Mouse (Mus musculus) CH12.LX (cell line): Measurements from ENCODE around the gene Il17rc. TPM values are rescaled to one million over a fixed set of nuclear protein-coding genes. Genes with fewer than 3 reads are reported as not detected.

Experiments
- DNase-seq: peaks from one replicate; pipeline ENCODE4 v3.0.0-alpha.2; 2013; ENCODE audit errors: extremely low read depth
- H3K27ac ChIP-seq: 2 replicates; pipeline ENCODE4 v1.5.1; 2012; ENCODE audit warnings: low read depth, mild to moderate bottlenecking, control low read depth, moderate library complexity; ENCODE audit not compliant: insufficient read depth
- H3K27me3 ChIP-seq: replicated peaks from 2 replicates; pipeline ENCODE3; 2012; ENCODE audit warnings: inconsistent platforms
- H3K36me3 ChIP-seq, 2 experiments: replicated peaks in 1 of 2; 2 replicates each; pipeline versions ENCODE3 to v1.6.1; 2012; ENCODE audit warnings: inconsistent platforms in 1 of 2, low read length in 1 of 2, mild to moderate bottlenecking in 1 of 2, mixed read lengths in 1 of 2, moderate library complexity in 1 of 2; ENCODE audit not compliant: control insufficient read depth in 1 of 2, insufficient read depth in 1 of 2
- H3K4me1 ChIP-seq, 2 experiments: 2 replicates each; pipeline ENCODE4 v1.6.1; 2012; ENCODE audit warnings: inconsistent platforms in 1 of 2, moderate library complexity in 1 of 2; ENCODE audit not compliant: insufficient read depth in 2 of 2, control insufficient read depth in 1 of 2
- H3K4me2 ChIP-seq: 2 replicates; pipeline ENCODE4 v1.6.1; 2012; ENCODE audit warnings: low read depth, mild to moderate bottlenecking, control low read depth; ENCODE audit not compliant: poor library complexity, insufficient read depth, severe bottlenecking
- H3K4me3 ChIP-seq, 3 experiments: fragments of 150-350 bp in 1 of 3; sonication (generic) in 1 of 3; replicated peaks in 1 of 3; 2 replicates each; pipeline versions ENCODE3 to v1.5.1; 2011 to 2012; ENCODE audit warnings: low read depth in 2 of 3, low read length in 2 of 3, mild to moderate bottlenecking in 2 of 3, moderate library complexity in 2 of 3, control low read depth in 1 of 3, improper control_type of control experiment in 1 of 3, inconsistent platforms in 1 of 3, mixed read lengths in 1 of 3; ENCODE audit not compliant: poor library complexity in 1 of 3
- H3K79me2 ChIP-seq: replicated peaks from 2 replicates; pipeline ENCODE4 v1.6.1; 2012; ENCODE audit warnings: mild to moderate bottlenecking, moderate library complexity; ENCODE audit not compliant: control insufficient read depth, poor library complexity, insufficient read depth, severe bottlenecking; ENCODE audit errors: extremely low read depth
- H3K9ac ChIP-seq: 2 replicates; pipeline ENCODE4 v1.6.1; 2012; ENCODE audit warnings: low read depth, mild to moderate bottlenecking, control low read depth, moderate library complexity; ENCODE audit not compliant: insufficient read depth
- H3K9me3 ChIP-seq: replicated peaks from 2 replicates; pipeline ENCODE3; 2012; ENCODE audit warnings: low read length, inconsistent platforms, mixed read lengths
- BHLHE40 ChIP-seq: IDR thresholded peaks from 2 replicates; pipeline ENCODE4 v1.6.1; 2011; ENCODE audit warnings: mild to moderate bottlenecking, low read depth, low read length, improper control_type of control experiment
- E2F4 ChIP-seq: IDR thresholded peaks from 2 replicates; pipeline ENCODE4 v1.6.1; 2011; ENCODE audit warnings: low read depth, low read length, improper control_type of control experiment; ENCODE audit not compliant: insufficient replicate concordance
- EP300 ChIP-seq: IDR thresholded peaks from 2 replicates; pipeline ENCODE4 v1.6.1; 2011; ENCODE audit warnings: low read length, improper control_type of control experiment
- ETS1 ChIP-seq: conservative IDR thresholded peaks from 2 replicates; pipeline ENCODE4 v1.6.1; 2012; ENCODE audit warnings: low read depth, mild to moderate bottlenecking, inconsistent platforms, low read length, improper control_type of control experiment, moderate library complexity
- GABPA ChIP-seq: IDR thresholded peaks from 2 replicates; pipeline ENCODE4 v1.6.1; 2012; ENCODE audit warnings: low read depth, low read length, improper control_type of control experiment, inconsistent platforms; ENCODE audit not compliant: insufficient replicate concordance
- MAX ChIP-seq: IDR thresholded peaks from 2 replicates; pipeline ENCODE4 v1.6.1; 2011; ENCODE audit warnings: low read length, improper control_type of control experiment
- MEF2A ChIP-seq: IDR thresholded peaks from 2 replicates; pipeline ENCODE4 v1.6.1; 2014; ENCODE audit warnings: low read depth, mild to moderate bottlenecking, inconsistent platforms, low read length, improper control_type of control experiment, borderline replicate concordance
- PAX5 ChIP-seq: IDR thresholded peaks from 2 replicates; pipeline ENCODE4 v1.6.1; 2012; ENCODE audit warnings: low read length, inconsistent platforms, mixed read lengths
- POLR2AphosphoS2 ChIP-seq: IDR thresholded peaks from 2 replicates; pipeline ENCODE4 v1.6.1; 2011; ENCODE audit warnings: low read depth, low read length, improper control_type of control experiment
- RAD21 ChIP-seq: IDR thresholded peaks from 2 replicates; pipeline ENCODE4 v1.6.1; 2011; ENCODE audit warnings: low read depth, mild to moderate bottlenecking, low read length, improper control_type of control experiment, moderate library complexity
- RCOR1 ChIP-seq: conservative IDR thresholded peaks from 2 replicates; pipeline ENCODE4 v1.6.1; 2012; ENCODE audit warnings: low read depth, mild to moderate bottlenecking, inconsistent platforms, low read length, improper control_type of control experiment
- TBP ChIP-seq: conservative IDR thresholded peaks from 2 replicates; pipeline ENCODE4 v1.6.1; 2011; ENCODE audit warnings: low read depth, low read length, improper control_type of control experiment
- TCF12 ChIP-seq: IDR thresholded peaks from 2 replicates; pipeline ENCODE4 v1.6.1; 2014; ENCODE audit warnings: low read depth, mild to moderate bottlenecking, inconsistent platforms, low read length, improper control_type of control experiment
- UBTF ChIP-seq: IDR thresholded peaks from 2 replicates; pipeline ENCODE4 v1.6.1; 2012; ENCODE audit warnings: low read depth, mild to moderate bottlenecking, inconsistent platforms, low read length, improper control_type of control experiment, moderate library complexity
- USF2 ChIP-seq: conservative IDR thresholded peaks from 2 replicates; pipeline ENCODE4 v1.6.1; 2011; ENCODE audit warnings: low read depth, low read length, improper control_type of control experiment
- ZC3H11A ChIP-seq: IDR thresholded peaks from 2 replicates; pipeline ENCODE4 v1.6.1; 2012; ENCODE audit warnings: low read depth, mild to moderate bottlenecking, inconsistent platforms, low read length, improper control_type of control experiment
- dilution Hi-C: fragments of 300-500 bp; cut with MboI; formaldehyde crosslinking; loops from 2 replicates; pipeline ENCODE4 v1.14.3; 2020; ENCODE audit warnings: low sequenced_read_pairs; ENCODE audit not compliant: extremely low pct_unique_long_range_greater_than_20kb, extremely low pct_ligation_motif_present
- in situ Hi-C: fragments of 300-500 bp; cut with MboI; formaldehyde crosslinking; loops from 3 replicates; pipeline ENCODE4 v1.14.3; 2019; ENCODE audit warnings: low sequenced_read_pairs, low pct_ligation_motif_present, low pct_unique_long_range_greater_than_20kb, mixed read lengths
- polyA plus RNA-seq: library from polyadenylated mRNA; unstranded; fragments of >175 nt; gene quantifications from 2 replicates; pipeline ENCODE4 v1.2.1, GENCODE M21; 2012; ENCODE audit warnings: low read depth; ENCODE audit not compliant: insufficient read length
- total RNA-seq, 2 experiments: library from RNA; depleted of rRNA; stranded (reverse); fragments of 300-350 nt in 1 of 2; fragments of >200 nt in 1 of 2; gene quantifications; 2 replicates each; pipeline ENCODE4 v1.2.3; 2012 to 2014

Il17rc gene
- total and polyA plus RNA-seq, 3 experiments = not detected

DNA sequence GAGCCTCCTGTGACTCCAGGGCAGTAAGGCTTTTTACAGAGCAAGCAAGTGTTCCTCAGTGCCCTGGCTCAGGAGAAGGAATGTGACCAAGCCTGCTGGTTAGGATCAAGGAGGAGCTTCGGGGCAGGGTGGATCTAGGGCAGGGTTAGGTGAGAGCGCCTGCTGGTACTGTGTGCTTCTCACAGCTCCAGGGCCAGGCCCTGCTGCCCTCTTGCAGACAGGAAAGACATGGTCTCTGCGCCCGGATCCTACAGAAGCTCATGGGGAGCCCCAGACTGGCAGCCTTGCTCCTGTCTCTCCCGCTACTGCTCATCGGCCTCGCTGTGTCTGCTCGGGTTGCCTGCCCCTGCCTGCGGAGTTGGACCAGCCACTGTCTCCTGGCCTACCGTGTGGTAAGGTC is 12.6 kb upstream of the Il17rc start:
- peaks cover 0 to 10% of the 10 kb centered on the region in 2 experiments; a peak in 2 of 4 replicates for H3K4me1 ChIP-seq
- H3K9me3 ChIP-seq = no peaks in the 10 kb centered on the region
- H3K4me2 ChIP-seq = no peak overlapping the region
- dilution Hi-C loops (no loop called here), in situ Hi-C loops (no loop called here)
- H3K79me2 ChIP-seq = no peaks in the 10 kb centered on the region
- no peak for DNase-seq
- H3K9ac ChIP-seq = no peak overlapping the region
- no peaks in the 10 kb centered on the region for H3K36me3 ChIP-seq
- H3K27me3 ChIP-seq = peaks cover 30% of the 10 kb centered on the region
- H3K27ac ChIP-seq = no peak overlapping the region
- no peak overlapping the region for H3K4me3 ChIP-seq
- no peak for TF ChIP-seq ETS1
- TF ChIP-seq USF2 = no peak
- no peak for TF ChIP-seq ZC3H11A
- TF ChIP-seq PAX5 = no peak
- no peak for TF ChIP-seq EP300
- no peak for TF ChIP-seq E2F4
- no peak for TF ChIP-seq RAD21
- TF ChIP-seq RCOR1 = no peak
- TF ChIP-seq BHLHE40 = no peak
- TF ChIP-seq MAX = no peak
- TF ChIP-seq GABPA = no peak
- TF ChIP-seq UBTF = no peak

DNA sequence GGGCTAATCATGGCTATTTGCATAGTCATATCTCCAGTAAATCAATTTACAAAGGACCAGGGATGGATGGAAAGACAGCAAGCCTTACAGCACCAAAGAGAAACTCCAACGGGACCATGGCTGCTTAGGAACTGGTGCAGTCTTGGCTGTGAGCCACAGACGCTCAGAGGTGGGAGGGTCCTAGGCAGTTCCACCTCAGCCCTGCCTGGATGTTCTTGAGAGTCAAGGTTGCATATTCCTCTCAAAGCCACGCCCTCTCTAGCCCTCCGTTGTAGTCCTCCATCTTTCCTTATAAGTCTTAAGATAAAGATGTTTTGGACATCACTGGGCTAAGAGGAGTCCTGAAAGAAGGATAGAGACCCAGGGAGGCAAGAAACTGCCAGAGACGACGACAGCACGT is 7.2 kb upstream of the Il17rc start:
- peaks cover 41% of the 10 kb centered on the region for H3K27me3 ChIP-seq
- H3K79me2 ChIP-seq = no peaks in the 10 kb centered on the region
- H3K27ac ChIP-seq = no peak overlapping the region
- H3K4me2 ChIP-seq = no peak overlapping the region
- dilution Hi-C loops (no loop called here), in situ Hi-C loops (no loop called here)
- H3K4me3 ChIP-seq = no peak overlapping the region
- no peaks in the 10 kb centered on the region for H3K36me3 ChIP-seq
- H3K4me1 ChIP-seq = peaks cover 13 to 19% of the 10 kb centered on the region in 2 experiments; a peak in 3 of 4 replicates
- H3K9ac ChIP-seq = no peak overlapping the region
- DNase-seq = no peak
- no peaks in the 10 kb centered on the region for H3K9me3 ChIP-seq
- TF ChIP-seq EP300 = no peak
- no peak for TF ChIP-seq POLR2AphosphoS2
- no peak for TF ChIP-seq TBP
- no peak for TF ChIP-seq ZC3H11A
- TF ChIP-seq MEF2A = no peak
- no peak for TF ChIP-seq TCF12
- TF ChIP-seq RAD21 = no peak
- no peak for TF ChIP-seq GABPA
